Mouse (Mus musculus): ENCODE data around the gene Aes. TPM values are rescaled to one million over a fixed set of nuclear protein-coding genes. Genes with fewer than 3 reads are reported as not detected.

The Aes gene
- total RNA-seq, 1 experiment from 2014 or later, result 276 TPM

GRCm38 (mm10) chr10:81608308-81608707, 49.0 kb downstream of the Aes start:
- ATAC-seq (ENCODE audit: extremely low read depth, insufficient number of reproducible peaks, low FRiP score, poor library complexity, severe bottlenecking), result no peak

- ATAC-seq (ENCODE audit: extremely low read depth, insufficient number of reproducible peaks, low FRiP score, poor library complexity, severe bottlenecking), result no peak
Measured at GRCm38 (mm10) chr10:81612779-81613178, 53.5 kb downstream of the Aes start.

- ATAC-seq (ENCODE audit: extremely low read depth, insufficient number of reproducible peaks, low FRiP score, poor library complexity, severe bottlenecking), result no peak
Measured at GRCm38 (mm10) chr10:81615486-81615885, 56.2 kb downstream of the Aes start.

Other genes with a start within 250 kb of the Aes start
- gene Cactin, start 238.4 kb upstream of the Aes start, total RNA-seq (2017), result 30.1 and 38.4 TPM in 2 replicates
- 4.1 and 5.6 TPM in 2 replicates for gene Tbxa2r, start 230.8 kb upstream of the Aes start, total RNA-seq (2017)
- 0.25 TPM in 1 of 2 replicates, not detected in the other for gene Gipc3, start 216.2 kb upstream of the Aes start, total RNA-seq (2017)
- gene Hmg20b, start 209.0 kb upstream of the Aes start, total RNA-seq (2017), result 30.3 and 36.5 TPM in 2 replicates
- 2.6 and 2.8 TPM in 2 replicates for gene Mfsd12, start 202.0 kb upstream of the Aes start, total RNA-seq (2017)
- gene 4930404N11Rik, start 193.7 kb upstream of the Aes start, total RNA-seq (2017), result 4.2 and 5.5 TPM in 2 replicates
- gene Fzr1, start 181.0 kb upstream of the Aes start, total RNA-seq (2017), result 16.5 and 16.8 TPM in 2 replicates
- 11.2 and 16.9 TPM in 2 replicates for gene Dohh, start 175.1 kb upstream of the Aes start, total RNA-seq (2017)
- 3.1 and 5.6 TPM in 2 replicates for gene Gm48551, start 175.0 kb upstream of the Aes start, total RNA-seq (2017)
- 2.2 TPM in 1 of 2 replicates, not detected in the other for gene Gm48552, start 170.5 kb upstream of the Aes start, total RNA-seq (2017)
- 2.5 and 2.6 TPM in 2 replicates for gene Smim24, start 166.4 kb upstream of the Aes start, total RNA-seq (2017)
- gene Nfic, start 103.9 kb upstream of the Aes start, total RNA-seq (2017), result 8.3 and 12.2 TPM in 2 replicates
- not detected in 2 replicates for gene Celf5, start 76.8 kb upstream of the Aes start, total RNA-seq (2017)
- gene Ncln, start 63.1 kb upstream of the Aes start, total RNA-seq (2017), result 148 and 149 TPM in 2 replicates
- gene S1pr4, start 59.4 kb upstream of the Aes start, total RNA-seq (2017), result 61.1 and 63.1 TPM in 2 replicates
- gene Gna15, start 35.3 kb upstream of the Aes start, total RNA-seq (2017), result 12.6 and 13.4 TPM in 2 replicates
- 13.5 and 27.0 TPM in 2 replicates for gene Gna11, start 14.3 kb upstream of the Aes start, total RNA-seq (2017)
- gene Tle2, start 15.1 kb downstream of the Aes start, total RNA-seq (2017), result 1.5 and 2.6 TPM in 2 replicates
- gene Tle6, start 41.6 kb downstream of the Aes start, total RNA-seq (2017), result 1.9 TPM in 1 of 2 replicates, not detected in the other
- 5.0 and 5.8 TPM in 2 replicates for gene BC025920, start 46.8 kb downstream of the Aes start, total RNA-seq (2017)
- 5.6 and 6.4 TPM in 2 replicates for gene Sirt6, start 68.3 kb downstream of the Aes start, total RNA-seq (2017)
- 0.58 and 0.98 TPM in 2 replicates for gene Ankrd24, start 69.1 kb downstream of the Aes start, total RNA-seq (2017)
- gene Gm10778, start 89.6 kb downstream of the Aes start, total RNA-seq (2017), result 7.9 and 9.8 TPM in 2 replicates
- 11.8 and 21.3 TPM in 2 replicates for gene Zfp433, start 145.3 kb downstream of the Aes start, total RNA-seq (2017)
- gene Gm3055, start 211.7 kb downstream of the Aes start, total RNA-seq (2017), result 5.6 and 11.2 TPM in 2 replicates